Mouse (Mus musculus) brain, embryonic 14.5 days (tissue): ENCODE data around the gene Vtn.

Source experiments
- CTCF ChIP-seq: fragments of 200-500 bp; IDR thresholded peaks from 2 replicates; pipeline ENCODE4 v1.5.1; 2012; ENCODE audit warnings: inconsistent platforms, mild to moderate bottlenecking, moderate library complexity, borderline replicate concordance; ENCODE audit not compliant: insufficient read depth, insufficient read length; ENCODE audit errors: extremely low read depth
- POLR2A ChIP-seq: fragments of 200-500 bp; IDR thresholded peaks from 2 replicates; pipeline ENCODE4 v1.6.1; 2012; ENCODE audit warnings: mild to moderate bottlenecking, inconsistent platforms, borderline replicate concordance; ENCODE audit not compliant: poor library complexity, insufficient read depth, insufficient read length, severe bottlenecking; ENCODE audit errors: extremely low read depth

DNA sequence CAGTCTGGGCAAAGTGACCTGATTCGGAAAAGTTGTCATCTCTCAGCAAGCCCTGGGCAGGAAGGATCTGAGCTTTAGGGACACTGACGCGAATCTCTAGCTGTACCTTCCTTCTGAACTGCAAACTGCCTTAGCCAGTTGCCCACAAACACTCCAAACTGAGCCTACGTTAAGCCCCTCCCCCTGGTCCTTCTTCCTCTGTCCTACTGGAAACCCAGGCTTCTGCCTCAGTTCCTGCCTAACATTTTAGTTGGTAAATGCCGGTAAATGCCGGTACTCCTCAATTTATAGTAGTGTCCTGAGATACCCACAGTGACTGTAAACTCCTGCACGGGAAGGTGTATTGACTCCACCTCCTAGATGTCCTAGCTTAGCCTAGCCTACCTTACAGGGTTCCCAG lies 15.3 kb upstream of the Vtn start:
- TF ChIP-seq CTCF (no peak), POLR2A (no peak)
